Mouse (Mus musculus) cortical plate, adult 2 months (tissue): ENCODE measurements around the gene Pold2. TPM values are rescaled to one million over a fixed set of nuclear protein-coding genes. Genes with fewer than 3 reads are reported as not detected.

Experiments used
- H3K27ac ChIP-seq: fragments of 200-500 bp; 2 replicates; pipeline ENCODE4 v1.5.1; 2012; ENCODE audit warnings: low read length, control low read depth, inconsistent platforms; ENCODE audit not compliant: insufficient read depth
- H3K4me1 ChIP-seq: fragments of 200-500 bp; 2 replicates; pipeline ENCODE4 v1.6.1; 2011; ENCODE audit warnings: low read length; ENCODE audit not compliant: control insufficient read depth, insufficient read depth
- H3K4me3 ChIP-seq: fragments of 200-500 bp; 2 replicates; pipeline ENCODE4 v1.5.1; 2011; ENCODE audit warnings: mild to moderate bottlenecking, low read length, control low read depth; ENCODE audit not compliant: insufficient read depth
- CTCF ChIP-seq: fragments of 200-500 bp; IDR thresholded peaks from 2 replicates; pipeline ENCODE4 v1.5.1; 2011; ENCODE audit warnings: mild to moderate bottlenecking, control low read depth, low read length; ENCODE audit not compliant: insufficient read depth; ENCODE audit errors: extremely low read depth
- POLR2A ChIP-seq: fragments of 200-500 bp; IDR thresholded peaks from 2 replicates; pipeline ENCODE4 v1.6.1; 2011; ENCODE audit warnings: mild to moderate bottlenecking, low read length, control low read depth; ENCODE audit not compliant: insufficient read depth; ENCODE audit errors: extremely low read depth
- polyA plus RNA-seq: library from polyadenylated mRNA; depleted of rRNA; stranded (reverse); fragments of >200 nt; gene quantifications from 2 replicates; pipeline ENCODE4 v1.2.3, GENCODE M21; 2012

The Pold2 gene
- polyA plus RNA-seq, 1 experiment = 26.3 TPM

GRCm38 (mm10) chr11:5912635-5913034, 34.5 kb upstream of the Pold2 start:
- H3K27ac ChIP-seq = no peak overlapping the region
- TF ChIP-seq CTCF = peak; percentile 79
- TF ChIP-seq POLR2A = no peak
- no peaks in the 10 kb centered on the region for H3K4me1 ChIP-seq
- no peak overlapping the region for H3K4me3 ChIP-seq

GRCm38 (mm10) chr11:5908642-5909041, 30.6 kb upstream of the Pold2 start:
- H3K4me1 ChIP-seq = peaks cover 3% of the 10 kb centered on the region; the same call in 1 of the 2 replicates
- no peak overlapping the region for H3K27ac ChIP-seq
- TF ChIP-seq CTCF (no peak), POLR2A (no peak)
- H3K4me3 ChIP-seq = no peak overlapping the region

- Histone ChIP-seq H3K4me1 (peaks cover 6% of the 10 kb centered on the region; the same call in 1 of the 2 replicates), H3K27ac (no peak overlapping the region), H3K4me3 (no peak overlapping the region)
- TF ChIP-seq CTCF (no peak), POLR2A (no peak)
Measured at GRCm38 (mm10) chr11:5907096-5907495, 29.0 kb upstream of the Pold2 start.

DNA sequence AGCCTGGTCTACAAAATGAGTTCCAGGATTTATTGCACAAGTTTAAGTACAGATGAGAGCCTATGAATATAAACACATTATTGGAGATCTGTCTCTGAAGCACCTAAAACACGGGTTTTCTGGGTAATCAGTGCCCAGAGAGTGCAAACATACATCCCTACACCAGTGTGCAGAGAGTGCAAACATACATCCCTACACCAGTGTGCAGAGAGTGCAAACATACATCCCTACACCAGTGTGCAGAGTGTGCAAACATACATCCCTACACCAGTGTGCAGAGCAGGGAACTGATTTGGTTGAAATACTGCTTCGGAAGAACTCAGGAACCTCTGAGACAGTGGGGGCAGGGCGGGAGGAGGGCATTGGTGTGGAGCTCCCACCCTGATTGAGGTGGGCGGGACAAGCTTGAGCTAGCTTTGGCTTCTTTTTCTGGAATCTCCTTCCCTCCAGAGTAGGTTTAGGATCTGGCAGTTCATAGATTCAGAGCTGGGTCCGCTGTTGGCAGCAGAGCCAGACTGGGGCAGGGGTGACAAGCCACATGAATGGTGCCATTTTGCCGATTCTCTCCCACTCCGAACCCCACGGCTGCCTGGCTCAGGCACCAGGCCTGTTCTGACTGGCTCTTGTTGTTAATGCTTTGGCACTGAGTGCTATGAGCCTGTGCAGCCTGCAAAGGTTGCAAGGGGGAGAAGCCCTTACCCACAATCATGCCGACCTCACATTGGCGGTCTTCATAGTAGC, 27.9 kb upstream of the Pold2 start:
- Histone ChIP-seq H3K27ac (no peak overlapping the region), H3K4me3 (no peak overlapping the region), H3K4me1 (peaks cover 6% of the 10 kb centered on the region; the same call in 1 of the 2 replicates)
- TF ChIP-seq CTCF (no peak), POLR2A (no peak)

GRCm38 (mm10) chr11:5904871-5905270, 26.8 kb upstream of the Pold2 start:
- TF ChIP-seq POLR2A (no peak), CTCF (no peak)
- no peak overlapping the region for H3K27ac ChIP-seq
- H3K4me3 ChIP-seq = no peak overlapping the region
- H3K4me1 ChIP-seq = peaks cover 6% of the 10 kb centered on the region; the same call in 1 of the 2 replicates

DNA sequence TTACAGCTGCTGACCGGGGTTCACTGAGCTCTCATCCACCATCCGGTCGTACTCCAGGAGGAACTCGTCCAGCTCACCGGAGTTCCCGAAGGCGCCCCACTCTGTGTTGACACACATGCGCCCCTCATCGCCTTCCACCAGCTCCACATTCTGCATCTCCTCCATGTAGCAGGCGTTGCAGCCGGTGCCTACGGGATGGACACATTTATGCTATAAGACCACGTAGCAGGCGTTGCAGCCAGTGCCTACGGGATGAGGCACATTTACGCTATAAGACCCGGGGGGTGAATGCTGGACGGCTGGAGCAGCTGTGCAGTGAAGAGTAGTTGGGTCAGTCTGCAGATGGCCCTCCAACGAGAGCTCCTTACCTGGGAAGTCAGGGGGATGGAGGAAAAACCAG, 26.3 kb upstream of the Pold2 start:
- peaks cover 6% of the 10 kb centered on the region; the same call in 1 of the 2 replicates for H3K4me1 ChIP-seq
- TF ChIP-seq POLR2A = no peak
- TF ChIP-seq CTCF = no peak
- H3K27ac ChIP-seq = no peak overlapping the region; the same call in 1 of the 2 replicates
- no peak overlapping the region for H3K4me3 ChIP-seq

DNA sequence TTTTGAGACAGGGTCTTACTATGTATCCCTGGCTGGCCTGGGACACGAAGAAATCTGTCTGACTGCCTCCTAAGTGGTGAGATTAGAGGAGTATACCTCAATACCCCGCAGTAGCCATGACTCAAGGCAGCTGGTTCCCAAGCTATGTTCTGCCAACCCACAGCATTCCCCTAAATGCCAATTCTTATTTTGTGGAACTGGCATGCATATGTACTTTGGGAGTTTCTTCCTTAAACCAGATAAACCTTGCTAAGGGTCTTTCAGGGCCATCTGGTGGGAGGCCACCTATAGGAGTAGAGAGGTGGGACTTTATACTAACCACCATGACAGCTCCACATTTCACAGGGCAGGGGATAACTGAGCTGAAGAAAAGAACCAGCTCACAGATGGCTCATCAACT, 25.8 kb upstream of the Pold2 start:
- Histone ChIP-seq H3K4me1 (peaks cover 6% of the 10 kb centered on the region; the same call in 1 of the 2 replicates), H3K4me3 (no peak overlapping the region), H3K27ac (no peak overlapping the region)
- TF ChIP-seq POLR2A (no peak), CTCF (no peak)

DNA sequence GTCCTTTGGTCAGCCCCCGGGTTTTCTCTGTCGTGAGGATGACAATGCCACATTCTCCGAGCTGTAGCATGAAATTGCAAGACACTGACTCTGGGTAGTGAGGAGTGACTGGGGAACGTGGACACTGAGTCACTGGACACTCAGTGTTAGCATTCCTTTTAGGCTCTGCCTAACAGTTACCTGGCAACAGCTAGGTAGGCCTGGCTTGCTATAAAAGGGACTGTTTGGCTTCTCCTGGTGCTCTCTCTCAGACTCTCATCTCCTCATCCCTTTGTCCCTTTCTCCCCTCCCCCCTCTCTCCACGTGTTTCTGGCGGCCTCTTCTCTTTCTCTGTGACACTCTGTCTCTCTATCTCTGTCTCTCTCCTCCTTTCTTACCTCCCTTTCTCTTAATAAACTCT, 24.3 kb upstream of the Pold2 start:
- TF ChIP-seq CTCF (no peak), POLR2A (no peak)
- peak overlapping the region; percentile 40; the same call in 1 of the 2 replicates for H3K27ac ChIP-seq
- peak overlapping the region; percentile 1; the same call in 1 of the 2 replicates for H3K4me3 ChIP-seq
- peaks cover 6% of the 10 kb centered on the region; the same call in 1 of the 2 replicates for H3K4me1 ChIP-seq

DNA sequence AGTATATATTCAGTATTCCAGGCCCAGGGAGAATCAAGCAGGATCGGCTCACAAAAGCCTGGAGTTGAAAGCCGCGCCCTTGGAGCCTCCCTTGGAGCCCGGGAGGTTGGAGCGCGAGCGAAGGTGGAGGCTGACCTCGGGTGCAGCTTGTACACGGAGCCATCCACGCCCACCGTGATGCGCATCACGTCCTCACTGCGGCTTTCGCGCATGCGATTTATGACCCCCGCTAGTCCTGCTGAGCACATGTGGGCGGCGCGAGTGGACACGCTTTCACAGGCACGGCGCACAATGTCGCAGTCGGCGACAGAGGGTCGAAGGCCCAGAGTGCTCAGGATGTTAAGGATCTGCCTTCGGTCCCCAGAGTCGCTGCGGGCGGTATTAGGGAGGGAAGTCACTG, 23.9 kb upstream of the Pold2 start:
- peak overlapping the region; percentile 40; the same call in 1 of the 2 replicates for H3K27ac ChIP-seq
- peaks cover 6% of the 10 kb centered on the region; the same call in 1 of the 2 replicates for H3K4me1 ChIP-seq
- TF ChIP-seq CTCF = no peak
- TF ChIP-seq POLR2A = peak; percentile 42; the same call in 1 of the 2 replicates
- peak overlapping the region; percentile 1; the same call in 1 of the 2 replicates for H3K4me3 ChIP-seq

- Histone ChIP-seq H3K27ac (0 out of 2 replicates have a peak overlapping the region, but pooled peaks have one; percentile 2), H3K4me3 (peak overlapping the region; percentile 1; the same call in 1 of the 2 replicates)
- TF ChIP-seq POLR2A = no peak
Measured at GRCm38 (mm10) chr11:5901320-5901719, 23.2 kb upstream of the Pold2 start.

More at GRCm38 (mm10) chr11:5901320-5901719, 23.2 kb upstream of the Pold2 start:
- H3K4me1 ChIP-seq = peaks cover 6% of the 10 kb centered on the region; the same call in 1 of the 2 replicates
